Mouse (Mus musculus): ENCODE results near the gene Phf2.

Gene Phf2

GRCm38 (mm10) chr13:48870771-48871731, at the start of gene Phf2:
Gene Phf2, minus strand, starts transcription at chr13:48871119.
- DNase-seq: peak; percentile 38

- DNase-seq: peak; percentile 21
Observed at GRCm38 (mm10) chr13:48919756-48920415, 49.0 kb upstream of the Phf2 start.

- no peak for DNase-seq
Observed at GRCm38 (mm10) chr13:48917113-48917599, 46.2 kb upstream of the Phf2 start.

GRCm38 (mm10) chr13:48913680-48914079, 42.8 kb upstream of the Phf2 start:
- no peak for DNase-seq

- no peak for DNase-seq
Observed at GRCm38 (mm10) chr13:48913141-48913540, 42.2 kb upstream of the Phf2 start.

GRCm38 (mm10) chr13:48911426-48911825, 40.5 kb upstream of the Phf2 start:
- DNase-seq: no peak

GRCm38 (mm10) chr13:48905458-48905857, 34.5 kb upstream of the Phf2 start:
- no peak for DNase-seq

GRCm38 (mm10) chr13:48895376-48895775, 24.5 kb upstream of the Phf2 start:
- DNase-seq: no peak

GRCm38 (mm10) chr13:48890260-48890960, 19.5 kb upstream of the Phf2 start:
- DNase-seq: no peak

- peak; percentile 99 for DNase-seq
Observed at GRCm38 (mm10) chr13:48878534-48878933, 7.6 kb upstream of the Phf2 start.

- DNase-seq: no peak
Observed at GRCm38 (mm10) chr13:48877805-48878204, 6.9 kb upstream of the Phf2 start.

GRCm38 (mm10) chr13:48872726-48873125, 1.8 kb upstream of the Phf2 start:
- no peak for DNase-seq

- no peak for DNase-seq
Observed at GRCm38 (mm10) chr13:48871887-48872606, 1.1 kb upstream of the Phf2 start.

GRCm38 (mm10) chr13:48869950-48870770, 759 bp downstream of the Phf2 start:
- peak; percentile 37 for DNase-seq

GRCm38 (mm10) chr13:48869600-48869949, 1.3 kb downstream of the Phf2 start:
- no peak for DNase-seq

GRCm38 (mm10) chr13:48869088-48869487, 1.8 kb downstream of the Phf2 start:
- no peak for DNase-seq

GRCm38 (mm10) chr13:48864673-48865356, 6.1 kb downstream of the Phf2 start:
- no peak for DNase-seq

- no peak for DNase-seq
Observed at GRCm38 (mm10) chr13:48863556-48863955, 7.4 kb downstream of the Phf2 start.

- no peak for DNase-seq
Observed at GRCm38 (mm10) chr13:48861913-48862312, 9.0 kb downstream of the Phf2 start.

- DNase-seq: no peak
Observed at GRCm38 (mm10) chr13:48858779-48859178, 12.1 kb downstream of the Phf2 start.

GRCm38 (mm10) chr13:48858054-48858453, 12.9 kb downstream of the Phf2 start:
- DNase-seq: no peak

Data from right cerebral cortex, postnatal 14 days (tissue).